Mouse (Mus musculus) effector memory CD4-positive, alpha-beta T cell, adult 7 months (primary cell): ENCODE data around the gene Btbd19. TPM values are rescaled to one million over a fixed set of nuclear protein-coding genes. Genes with fewer than 3 reads are reported as not detected.

Experiments used
- polyA plus RNA-seq: library from polyadenylated mRNA; unstranded; fragments of 100-300 nt; shearing (Covaris generic); gene quantifications from one replicate; pipeline ENCODE4 v1.2.1, GENCODE M21; 2017

Gene Btbd19
- polyA plus RNA-seq = 36.4 TPM

GRCm38 (mm10) chr4:117125348-117125909 lies at the start of gene Btbd19:
TSS of gene Btbd19 (minus strand) at chr4:117125725.

GRCm38 (mm10) chr4:117155792-117156355 lies 30.3 kb upstream of the Btbd19 start, which contains the start of gene Rps8:
TSS of gene Rps8 (minus strand) at chr4:117156243.

GRCm38 (mm10) chr4:117133817-117134600 lies 8.5 kb upstream of the Btbd19 start, which contains the start of gene Plk3:
TSS of gene Plk3 (minus strand) at chr4:117133963.

GRCm38 (mm10) chr4:117126675-117127290 lies 1.3 kb upstream of the Btbd19 start, which contains the start of gene Tctex1d4:
TSS of gene Tctex1d4 (plus strand) at chr4:117126794.

GRCm38 (mm10) chr4:117095551-117096452 lies 29.7 kb downstream of the Btbd19 start, which contains the start of gene Ptch2:
TSS of gene Ptch2 (plus strand) at chr4:117096075.

Other genes starting within 250 kb of the Btbd19 start
- 0.33 TPM for gene Zswim5, start 248.3 kb downstream of the Btbd19 start, polyA plus RNA-seq
- 52.7 TPM for gene Urod, start 131.3 kb downstream of the Btbd19 start, polyA plus RNA-seq
- 25.2 TPM for gene Hectd3, start 130.4 kb downstream of the Btbd19 start, polyA plus RNA-seq
- gene Eif2b3, start 106.3 kb downstream of the Btbd19 start, polyA plus RNA-seq = 24.2 TPM
- gene Ptch2, start 29.6 kb downstream of the Btbd19 start, polyA plus RNA-seq = 0.23 TPM
- not detected for gene Tctex1d4, start 1.1 kb upstream of the Btbd19 start, polyA plus RNA-seq
- 205 TPM for gene Plk3, start 8.2 kb upstream of the Btbd19 start, polyA plus RNA-seq
- 472 TPM for gene Rps8, start 30.5 kb upstream of the Btbd19 start, polyA plus RNA-seq
- 0.15 TPM for gene Kif2c, start 56.9 kb upstream of the Btbd19 start, polyA plus RNA-seq
- gene Tmem53, start 126.2 kb upstream of the Btbd19 start, polyA plus RNA-seq = not detected
- gene Armh1, start 126.4 kb upstream of the Btbd19 start, polyA plus RNA-seq = not detected